ENCODE assay signal across 8 mouse cellular contexts in the genomic region with DNA sequence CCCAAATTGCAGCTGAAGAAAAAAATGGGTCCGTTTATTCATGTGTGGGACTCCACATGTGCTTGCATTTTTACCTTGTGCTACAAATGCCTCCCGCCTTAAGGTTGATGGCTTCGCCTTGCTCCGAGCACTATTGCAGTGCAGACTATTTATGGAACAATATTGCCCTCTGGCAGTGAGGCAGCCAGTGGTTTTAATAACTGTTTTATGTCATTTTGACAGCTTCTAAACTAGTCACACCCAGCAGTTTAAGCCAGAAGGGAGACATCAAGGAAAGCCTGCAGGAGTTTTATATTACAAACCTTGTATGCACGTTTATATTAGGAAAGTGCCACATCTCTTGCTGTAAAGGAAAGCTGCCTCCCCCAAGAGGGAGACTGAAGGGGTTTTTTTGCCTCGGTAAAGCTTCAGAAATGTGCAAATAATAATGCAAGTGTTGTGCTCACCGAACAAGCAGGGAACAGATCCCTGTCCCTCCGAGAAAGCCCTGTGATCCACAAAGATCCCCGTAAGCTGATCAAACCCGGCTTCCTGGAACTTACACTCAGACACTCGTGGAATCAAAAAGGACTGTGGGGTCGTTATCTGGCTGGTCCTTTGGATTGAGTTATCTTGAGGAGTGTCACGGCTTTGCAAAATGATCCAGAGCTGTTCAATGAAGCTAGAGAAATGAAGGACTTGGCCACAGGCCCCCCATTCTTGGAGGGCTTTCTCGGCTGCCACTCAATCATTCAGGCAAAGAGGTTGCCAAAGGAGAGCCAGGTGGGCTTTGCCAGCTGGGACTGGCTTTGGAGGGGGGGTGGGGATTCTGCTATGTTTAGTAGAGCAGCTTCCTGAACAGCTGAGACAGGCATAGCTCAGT.
DNase-seq lines count a peak whose midpoint lies in the region; ATAC-seq and TF ChIP-seq lines count a peak whose summit lies in the region.

No protein-coding gene starts in this region.

- H3K36me3 ChIP-seq in lung, embryonic 14.5 days (ENCODE audit: insufficient read depth) = no peaks in the 10 kb centered on the region
- H3K36me3 ChIP-seq in neural tube, embryonic 14.5 days (ENCODE audit: control insufficient read depth, insufficient read depth, low read length) = no peaks in the 10 kb centered on the region

- DNase-seq in lung, embryonic 14.5 days = peak; percentile 62
- no peak for DNase-seq in lung, postnatal 25 days (ENCODE audit: low spot score)
- peak; percentile 86 to 88 for DNase-seq in cerebellum, postnatal 14 days
- peak; percentile 5 to 8 for DNase-seq in frontal cortex, postnatal 14 days (ENCODE audit: low spot score in 2 of 2)
- peak; percentile 1 to 4 for DNase-seq in kidney, postnatal 36 days
- no peak for DNase-seq in left cerebral cortex, adult 11 months (ENCODE audit: low spot score)
- no peak for DNase-seq in ovary, adult 18-20 months (ENCODE audit: low spot score)

- ATAC-seq in lung, embryonic 14.5 days (ENCODE audit: insufficient read depth) = peak; percentile 54
- peak; percentile 85 for ATAC-seq in neural tube, embryonic 14.5 days (ENCODE audit: low read depth)

- H3K27me3 ChIP-seq in lung, embryonic 14.5 days (ENCODE audit: insufficient read depth, low read length) = no peaks in the 10 kb centered on the region
- H3K27me3 ChIP-seq in neural tube, embryonic 14.5 days (ENCODE audit: control insufficient read depth, insufficient read depth, low read length) = no peaks in the 10 kb centered on the region

- no peak overlapping the region for H3K9ac ChIP-seq in lung, embryonic 14.5 days
- no peak overlapping the region for H3K9ac ChIP-seq in neural tube, embryonic 14.5 days (replicated peaks; ENCODE audit: low read depth, low read length)

- H3K27ac ChIP-seq in lung, embryonic 14.5 days (ENCODE audit: low read depth) = no peak overlapping the region
- peak overlapping the region; percentile 7 for H3K27ac ChIP-seq in neural tube, embryonic 14.5 days (ENCODE audit: low read depth, low read length)

- 33% methylated on average over 14 of the region's 14 CpGs for WGBS in lung, embryonic 14.5 days
- 39% methylated on average over 14 of the region's 14 CpGs for WGBS in neural tube, embryonic 14.5 days

- H3K4me1 ChIP-seq in lung, embryonic 14.5 days (ENCODE audit: insufficient read depth) = no peaks in the 10 kb centered on the region
- H3K4me1 ChIP-seq in neural tube, embryonic 14.5 days (ENCODE audit: control insufficient read depth, insufficient read depth, low read length) = no peaks in the 10 kb centered on the region

- H3K4me3 ChIP-seq in lung, embryonic 14.5 days (ENCODE audit: low read depth, low read length) = no peak overlapping the region
- no peak overlapping the region for H3K4me3 ChIP-seq in neural tube, embryonic 14.5 days (ENCODE audit: low read depth, low read length)

- H3K9me3 ChIP-seq in lung, embryonic 14.5 days (ENCODE audit: low read depth, low read length) = no peaks in the 10 kb centered on the region
- H3K9me3 ChIP-seq in neural tube, embryonic 14.5 days (ENCODE audit: control insufficient read depth, low read length) = no peaks in the 10 kb centered on the region

- H3K4me2 ChIP-seq in lung, embryonic 14.5 days = peak overlapping the region; percentile 33; the same call in 1 of the 2 replicates
- H3K4me2 ChIP-seq in neural tube, embryonic 14.5 days (ENCODE audit: low read depth, low read length) = 0 out of 2 replicates have a peak overlapping the region, but pooled peaks have one; percentile 5

- TF ChIP-seq CTCF in lung, embryonic 14.5 days (IDR thresholded peaks at IDR 0.05; ENCODE audit: low read depth) = peak; percentile 42; the same call in 1 of the 2 replicates

Comparison
In these comparisons a context has a peak if more than half of its experiments do, and no peak if none do; other contexts are left out.
1. DNase-seq: peak in lung, embryonic 14.5 days (single experiment), cerebellum, postnatal 14 days (2 of 2), frontal cortex, postnatal 14 days (2 of 2) and kidney, postnatal 36 days (2 of 2); none in lung, postnatal 25 days (single experiment), left cerebral cortex, adult 11 months (single experiment) and ovary, adult 18-20 months (single experiment).